Mouse (Mus musculus): ENCODE data around the gene Plod3.
A peak's percentile ranks its signal among the peaks of the same experiment; 100 is the strongest.

DNA sequence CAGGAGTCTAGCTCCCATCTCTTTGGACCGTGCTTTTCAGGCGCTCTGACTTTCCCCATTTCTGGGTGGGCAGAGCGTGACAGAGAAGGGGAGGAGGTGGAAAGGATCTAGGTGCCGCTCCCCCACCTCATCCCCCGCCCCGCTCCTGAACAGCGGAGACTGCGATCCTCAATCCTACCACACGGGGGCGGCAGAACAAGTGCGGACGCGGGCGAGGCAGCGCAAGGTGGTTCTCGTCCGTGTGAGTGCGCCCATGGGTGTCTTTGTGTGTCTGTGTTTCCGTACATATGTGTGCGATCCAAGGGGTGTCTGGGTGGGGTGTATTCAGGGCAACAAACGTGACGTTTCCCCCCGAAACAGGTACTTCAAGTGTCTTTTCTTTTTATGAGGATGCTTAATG lies 38.3 kb downstream of the Plod3 start:
- TF ChIP-seq CTCF (IDR thresholded peaks at IDR 0.05; ENCODE audit: low read depth, low read length) (peak; percentile 92), POLR2A (IDR thresholded peaks at IDR 0.05; ENCODE audit: extremely low read depth, insufficient read depth, low read length) (no peak)

Data from liver, adult 2 months (tissue).